Mouse (Mus musculus) C2C12 (cell line): ENCODE results near the gene Cd2ap. TPM values are rescaled to one million over a fixed set of nuclear protein-coding genes. Genes with fewer than 3 reads are reported as not detected.

Experiments
- H3K27me3 ChIP-seq: one replicate; pipeline ENCODE4 v1.6.1; 2011; ENCODE audit not compliant: control insufficient read depth, insufficient read depth, insufficient read length
- H3K36me3 ChIP-seq: one replicate; pipeline ENCODE4 v1.6.1; 2011; ENCODE audit not compliant: control insufficient read depth, insufficient read depth
- H3K4me3 ChIP-seq: one replicate; pipeline ENCODE4 v1.5.1; 2011; ENCODE audit warnings: mild to moderate bottlenecking, control low read depth; ENCODE audit not compliant: poor library complexity, insufficient read depth, severe bottlenecking
- H3K79me2 ChIP-seq: one replicate; pipeline ENCODE4 v1.6.1; 2011; ENCODE audit not compliant: control insufficient read depth, insufficient read depth
- H3K79me3 ChIP-seq: one replicate; pipeline ENCODE4 v1.6.1; 2011; ENCODE audit warnings: low read depth, control low read depth
- H3ac ChIP-seq: one replicate; pipeline ENCODE3; 2011; ENCODE audit warnings: low read depth; ENCODE audit not compliant: control insufficient read depth, insufficient read length
- CEBPB ChIP-seq: IDR thresholded peaks from one replicate; pipeline ENCODE4 v1.6.1; 2011; ENCODE audit warnings: low read depth, mild to moderate bottlenecking, control low read depth, moderate library complexity
- CTCF ChIP-seq: IDR thresholded peaks from one replicate; pipeline ENCODE4 v1.5.1; 2011; ENCODE audit not compliant: control insufficient read depth, insufficient read depth, insufficient read length
- FOSL1 ChIP-seq: IDR thresholded peaks from one replicate; pipeline ENCODE4 v1.8.0; 2011; ENCODE audit warnings: mild to moderate bottlenecking, low read length; ENCODE audit not compliant: poor library complexity, insufficient read depth, severe bottlenecking
- MAX ChIP-seq: IDR thresholded peaks from one replicate; pipeline ENCODE4 v1.6.1; 2011; ENCODE audit warnings: mild to moderate bottlenecking, control low read depth
- MYOD1 ChIP-seq: IDR thresholded peaks from one replicate; pipeline ENCODE4 v1.6.1; 2011; ENCODE audit warnings: low read depth; ENCODE audit not compliant: control insufficient read depth, insufficient read length
- MYOG ChIP-seq: IDR thresholded peaks from one replicate; pipeline ENCODE4 v1.6.1; 2011; ENCODE audit not compliant: control insufficient read depth, insufficient read length; ENCODE audit errors: extremely low read depth
- USF1 ChIP-seq: IDR thresholded peaks from one replicate; pipeline ENCODE4 v1.6.1; 2011; ENCODE audit warnings: low read depth, mild to moderate bottlenecking, control low read depth, moderate library complexity
- polyA plus RNA-seq: library from polyadenylated mRNA; unstranded; fragments of >200 nt; fragmentation: generic; extraction: Trizol; gene quantifications from one replicate; pipeline ENCODE4 v1.2.1, GENCODE M21; 2012; ENCODE audit warnings: missing spikeins

The Cd2ap gene
- polyA plus RNA-seq, 1 experiment = 3.6 TPM

DNA sequence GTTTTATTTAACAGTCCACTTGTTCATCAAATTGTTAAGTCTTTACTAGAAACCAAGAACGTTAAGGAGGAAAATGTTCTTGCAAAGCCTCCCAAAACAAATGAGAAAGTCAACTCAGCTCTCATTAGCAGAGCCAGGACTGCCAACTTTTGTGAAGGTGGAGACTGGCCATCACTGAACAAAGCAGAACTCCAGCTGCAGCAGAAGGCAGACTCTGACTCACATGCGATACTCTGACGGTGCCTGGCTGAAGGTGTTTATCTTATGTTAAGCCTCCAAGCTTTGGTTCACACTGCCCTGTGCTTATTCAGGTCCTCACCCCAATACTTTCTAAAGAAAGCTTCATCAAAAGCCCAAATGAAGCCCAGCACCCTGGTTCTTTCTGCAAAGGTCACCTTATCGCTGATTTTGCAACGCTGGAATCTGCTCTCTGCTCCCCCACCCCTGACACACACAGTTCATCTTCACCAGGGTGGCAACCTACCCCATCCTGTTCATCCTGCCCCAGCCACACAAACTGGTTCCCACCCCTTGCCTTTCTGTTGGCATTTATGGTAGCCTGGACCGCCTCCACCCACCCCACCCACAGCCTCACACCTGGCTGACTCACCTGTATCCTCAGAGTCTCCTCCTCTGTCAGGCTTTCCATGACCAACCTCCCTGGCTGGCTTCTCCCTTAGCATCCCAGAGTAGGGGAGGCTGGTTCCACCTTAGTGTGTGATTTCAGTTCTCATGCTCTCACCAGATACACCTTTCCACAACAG is 130.6 kb downstream of the Cd2ap start:
- H3K36me3 ChIP-seq = no peaks in the 10 kb centered on the region
- H3K79me3 ChIP-seq = no peaks in the 10 kb centered on the region
- TF ChIP-seq CTCF (no peak), CEBPB (no peak), USF1 (no peak), MYOG (no peak), MYOD1 (no peak), FOSL1 (no peak), MAX (no peak)

More for the DNA sequence above, 130.6 kb downstream of the Cd2ap start:
- H3ac ChIP-seq = no peak overlapping the region
- H3K27me3 ChIP-seq = no peaks in the 10 kb centered on the region
- H3K4me3 ChIP-seq = no peak overlapping the region
- H3K79me2 ChIP-seq = no peaks in the 10 kb centered on the region

Other genes starting within 250 kb of the Cd2ap start
- 0.49 TPM for gene Adgrf4, start 184.4 kb downstream of the Cd2ap start, polyA plus RNA-seq
- gene Adgrf2, start 134.5 kb downstream of the Cd2ap start, polyA plus RNA-seq = not detected
- gene Tnfrsf21, start 139.9 kb upstream of the Cd2ap start, polyA plus RNA-seq = 4.6 TPM